Mouse (Mus musculus) midbrain, embryonic 11.5 days (tissue): ENCODE results near the gene Gm11937. TPM values are rescaled to one million over a fixed set of nuclear protein-coding genes. Genes with fewer than 3 reads are reported as not detected.

ENCODE experiments used
- ATAC-seq: fragments of 200-750 bp; cut with Nextera tagmentation; 2 replicates; pipeline ENCODE4 v1.8.0; 2017; ENCODE audit warnings: moderate TSS enrichment, moderate library complexity; ENCODE audit not compliant: low FRiP score
- DNase-seq: peaks from one replicate; pipeline ENCODE4 v3.0.0; 2015; ENCODE audit warnings: low spot score; ENCODE audit errors: missing footprints
- H3K27ac ChIP-seq: fragments of 300-500 bp; sonication (generic); 2 replicates; pipeline ENCODE4 v1.5.1; 2014; ENCODE audit warnings: low read depth, low read length
- H3K27me3 ChIP-seq: fragments of 300-500 bp; sonication (generic); 2 replicates; pipeline ENCODE4 v1.6.1; 2014; ENCODE audit warnings: mild to moderate bottlenecking, low read length, moderate library complexity, mixed read lengths; ENCODE audit not compliant: control insufficient read depth, insufficient read depth
- H3K36me3 ChIP-seq: fragments of 300-500 bp; sonication (generic); 2 replicates; pipeline ENCODE4 v1.6.1; 2014; ENCODE audit warnings: mild to moderate bottlenecking, low read length, moderate library complexity, mixed read lengths; ENCODE audit not compliant: control insufficient read depth, insufficient read depth
- H3K4me1 ChIP-seq: fragments of 300-500 bp; sonication (generic); 2 replicates; pipeline ENCODE4 v1.6.1; 2014; ENCODE audit warnings: low read length; ENCODE audit not compliant: control insufficient read depth, insufficient read depth
- H3K4me2 ChIP-seq: fragments of 300-500 bp; sonication (generic); 2 replicates; pipeline ENCODE4 v1.6.1; 2014; ENCODE audit warnings: mild to moderate bottlenecking, moderate library complexity
- H3K4me3 ChIP-seq: fragments of 300-500 bp; sonication (generic); 2 replicates; pipeline ENCODE4 v1.5.1; 2014; ENCODE audit warnings: low read depth, low read length
- H3K9ac ChIP-seq: fragments of 300-500 bp; sonication (generic); 2 replicates; pipeline ENCODE4 v1.6.1; 2014; ENCODE audit warnings: low read length
- H3K9me3 ChIP-seq: fragments of 300-500 bp; sonication (generic); 2 replicates; pipeline ENCODE4 v1.6.1; 2016; ENCODE audit warnings: low read length; ENCODE audit not compliant: control insufficient read depth
- WGBS: fragments of 180-500 bp; shearing (Covaris S2); extraction: QIAGEN DNeasy Blood & Tissue Kit; methylation state at CpG from one replicate; pipeline ENCODE4 v1.1.7; 2014; 5-methylcytosine and 5-hydroxymethylcytosine counted together
- polyA plus RNA-seq: library from polyadenylated mRNA; unstranded; fragments of >200 nt; fragmentation: Nextera tagmentation; extraction: Ambion mirVana; gene quantifications from 2 replicates; pipeline ENCODE4 v1.2.1, GENCODE M21; 2014

Gene Gm11937
- polyA plus RNA-seq, 1 experiment from 2014 or later, result not detected

DNA sequence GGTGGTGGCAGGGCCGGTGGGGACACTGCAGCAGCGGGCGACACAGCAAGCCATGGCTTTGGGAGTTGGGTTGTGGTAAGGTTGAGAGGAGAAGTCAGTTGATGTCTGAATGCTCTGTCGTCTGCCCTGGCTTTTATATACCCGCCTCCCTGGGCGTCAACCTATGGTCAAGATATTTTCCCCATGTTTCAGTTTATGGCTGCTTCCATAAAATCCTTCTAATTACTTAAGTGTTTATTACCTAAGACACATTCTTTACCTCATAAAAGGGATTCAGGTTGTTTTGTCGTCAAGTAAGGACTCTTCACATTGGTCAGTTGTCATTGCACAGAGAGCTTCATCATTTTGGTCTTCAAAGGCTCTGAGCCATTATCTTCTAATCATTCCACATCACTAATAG lies 43.5 kb downstream of the Gm11937 start, which contains the start of gene Krtap3-1:
TSS of gene Krtap3-1 (minus strand) at position 101 of the 400 bp plus-strand sequence.
- DNase-seq (no peak), ATAC-seq (no peak)
- Histone ChIP-seq H3K4me1 (no peaks in the 10 kb centered on the region), H3K4me2 (no peak within 1 kb of the TSS), H3K4me3 (no peak within 1 kb of the TSS), H3K27ac (no peak within 1 kb of the TSS), H3K9me3 (no peaks in the 10 kb centered on the region), H3K9ac (no peak within 1 kb of the TSS), H3K27me3 (no peaks in the 10 kb centered on the region), H3K36me3 (no peaks in the 10 kb centered on the region)
- 87% methylated on average over 7 of the region's 7 CpGs for WGBS

GRCm38 (mm10) chr11:99562580-99562979 lies 47.4 kb downstream of the Gm11937 start:
- 76% methylated on average over 6 of the region's 6 CpGs for WGBS
- Histone ChIP-seq H3K27ac (no peak overlapping the region), H3K9me3 (no peaks in the 10 kb centered on the region), H3K4me1 (no peaks in the 10 kb centered on the region), H3K36me3 (no peaks in the 10 kb centered on the region), H3K4me3 (no peak overlapping the region), H3K9ac (no peak overlapping the region), H3K4me2 (no peak overlapping the region), H3K27me3 (no peaks in the 10 kb centered on the region)
- ATAC-seq, result no peak
- no peak for DNase-seq

Other genes with a start within 250 kb of the Gm11937 start
- gene Krt28, start 235.3 kb downstream of the Gm11937 start, polyA plus RNA-seq, result 0.26 and 0.61 TPM in 2 replicates
- 31.6 and 38.3 TPM in 2 replicates for gene Krt10, start 220.8 kb downstream of the Gm11937 start, polyA plus RNA-seq
- gene Krt12, start 187.9 kb downstream of the Gm11937 start, polyA plus RNA-seq, result not detected in 2 replicates
- 0.11 and 0.42 TPM in 2 replicates for gene Krt20, start 172.0 kb downstream of the Gm11937 start, polyA plus RNA-seq
- 0.14 TPM in 1 of 2 replicates, not detected in the other for gene Krt23, start 117.1 kb downstream of the Gm11937 start, polyA plus RNA-seq
- gene Krt39, start 88.9 kb downstream of the Gm11937 start, polyA plus RNA-seq, result not detected in 2 replicates
- gene Krt40, start 67.0 kb downstream of the Gm11937 start, polyA plus RNA-seq, result not detected in 2 replicates
- gene Krtap3-3, start 59.3 kb downstream of the Gm11937 start, polyA plus RNA-seq, result not detected in 2 replicates
- not detected in 2 replicates for gene Krtap3-2, start 53.3 kb downstream of the Gm11937 start, polyA plus RNA-seq
- gene Gm11939, start 50.7 kb downstream of the Gm11937 start, polyA plus RNA-seq, result not detected in 2 replicates
- not detected in 2 replicates for gene Krtap3-1, start 43.6 kb downstream of the Gm11937 start, polyA plus RNA-seq
- gene Krtap1-5, start 29.2 kb downstream of the Gm11937 start, polyA plus RNA-seq, result not detected in 2 replicates
- not detected in 2 replicates for gene Krtap1-4, start 26.5 kb downstream of the Gm11937 start, polyA plus RNA-seq
- gene Krtap1-3, start 18.9 kb downstream of the Gm11937 start, polyA plus RNA-seq, result not detected in 2 replicates
- not detected in 2 replicates for gene Krtap9-3, start 12.1 kb downstream of the Gm11937 start, polyA plus RNA-seq
- gene Gm11938, start 6.9 kb downstream of the Gm11937 start, polyA plus RNA-seq, result not detected in 2 replicates
- gene Krtap2-4, start 4.7 kb upstream of the Gm11937 start, polyA plus RNA-seq, result not detected in 2 replicates
- not detected in 2 replicates for gene Gm11562, start 10.2 kb upstream of the Gm11937 start, polyA plus RNA-seq
- not detected in 2 replicates for gene Krtap4-1, start 18.0 kb upstream of the Gm11937 start, polyA plus RNA-seq
- not detected in 2 replicates for gene Krtap4-2, start 24.9 kb upstream of the Gm11937 start, polyA plus RNA-seq
- not detected in 2 replicates for gene Krtap4-7, start 33.9 kb upstream of the Gm11937 start, polyA plus RNA-seq
- not detected in 2 replicates for gene Gm11555, start 40.0 kb upstream of the Gm11937 start, polyA plus RNA-seq
- gene Gm11563, start 48.8 kb upstream of the Gm11937 start, polyA plus RNA-seq, result not detected in 2 replicates
- not detected in 2 replicates for gene Krtap4-6, start 55.8 kb upstream of the Gm11937 start, polyA plus RNA-seq
- gene Gm14190, start 80.6 kb upstream of the Gm11937 start, polyA plus RNA-seq, result not detected in 2 replicates
- not detected in 2 replicates for gene Gm14180, start 124.1 kb upstream of the Gm11937 start, polyA plus RNA-seq
- gene Gm11595, start 162.7 kb upstream of the Gm11937 start, polyA plus RNA-seq, result not detected in 2 replicates
- not detected in 2 replicates for gene Krtap4-8, start 170.5 kb upstream of the Gm11937 start, polyA plus RNA-seq
- gene Krtap4-9, start 175.0 kb upstream of the Gm11937 start, polyA plus RNA-seq, result not detected in 2 replicates
- not detected in 2 replicates for gene Gm11596, start 183.3 kb upstream of the Gm11937 start, polyA plus RNA-seq
- gene Gm11569, start 188.7 kb upstream of the Gm11937 start, polyA plus RNA-seq, result not detected in 2 replicates
- not detected in 2 replicates for gene Gm11554, start 194.3 kb upstream of the Gm11937 start, polyA plus RNA-seq
- gene Krtap4-13, start 199.7 kb upstream of the Gm11937 start, polyA plus RNA-seq, result not detected in 2 replicates
- not detected in 2 replicates for gene Gm11564, start 205.5 kb upstream of the Gm11937 start, polyA plus RNA-seq
- gene 2300003K06Rik, start 227.9 kb upstream of the Gm11937 start, polyA plus RNA-seq, result not detected in 2 replicates
- gene Krtap4-16, start 241.4 kb upstream of the Gm11937 start, polyA plus RNA-seq, result not detected in 2 replicates
- gene Gm11568, start 247.7 kb upstream of the Gm11937 start, polyA plus RNA-seq, result not detected in 2 replicates